Mouse (Mus musculus): ENCODE results near the gene Olfr411.

GRCm38 (mm10) chr11:74391899-74392298, 39.4 kb upstream of the Olfr411 start:
- TF ChIP-seq CTCF (IDR thresholded peaks at IDR 0.05; ENCODE audit: low read depth, low read length) (no peak), POLR2AphosphoS5 (IDR thresholded peaks at IDR 0.05; ENCODE audit: insufficient replicate concordance, low read depth, low read length) (no peak), GATA2 (IDR thresholded peaks at IDR 0.05; ENCODE audit: borderline replicate concordance, low read depth, low read length) (no peak), GATA1 (IDR thresholded peaks at IDR 0.05; ENCODE audit: borderline replicate concordance, low read length) (no peak), TAL1 (conservative IDR thresholded peaks at IDR 0.05; ENCODE audit: low read depth, low read length) (no peak)
